Mouse (Mus musculus) heart, adult 2 months (tissue): ENCODE results near the gene Trim65.

Source experiments
- CTCF ChIP-seq: fragments of 200-600 bp; IDR thresholded peaks from 2 replicates; pipeline ENCODE4 v1.8.1; 2022; ENCODE audit warnings: antibody characterized with exemption, mild to moderate bottlenecking, moderate library complexity
- EP300 ChIP-seq: fragments of 200-500 bp; IDR thresholded peaks from 2 replicates; pipeline ENCODE4 v1.6.1; 2011; ENCODE audit warnings: low read depth, low read length, control low read depth; ENCODE audit not compliant: insufficient read depth

GRCm38 (mm10) chr11:116161312-116161711 is 30.4 kb upstream of the Trim65 start:
- TF ChIP-seq CTCF (no peak), EP300 (no peak)
